Mouse (Mus musculus) kidney, postnatal 0 days (tissue): ENCODE data around the gene Tjp2. TPM values are rescaled to one million over a fixed set of nuclear protein-coding genes. Genes with fewer than 3 reads are reported as not detected.

Experiments used
- ATAC-seq: fragments of 200-750 bp; cut with Nextera tagmentation; replicated peaks from 2 replicates; pipeline ENCODE4 v1.8.0; 2017; ENCODE audit warnings: low read depth, moderate number of reproducible peaks, moderate TSS enrichment, moderate library complexity; ENCODE audit not compliant: low FRiP score
- DNase-seq: peaks from one replicate; pipeline ENCODE4 v3.0.0-alpha.2; 2016; ENCODE audit warnings: low spot score
- H3K27ac ChIP-seq: fragments of 300-500 bp; sonication (generic); 2 replicates; pipeline ENCODE4 v1.5.1; 2014; ENCODE audit warnings: mild to moderate bottlenecking
- H3K27me3 ChIP-seq: fragments of 300-500 bp; sonication (generic); 2 replicates; pipeline ENCODE4 v1.6.1; 2014; ENCODE audit warnings: low read length, mixed read lengths; ENCODE audit not compliant: insufficient read depth
- H3K36me3 ChIP-seq: fragments of 300-500 bp; sonication (generic); 2 replicates; pipeline ENCODE4 v1.6.1; 2014; ENCODE audit warnings: low read length, mixed read lengths; ENCODE audit not compliant: insufficient read depth
- H3K4me1 ChIP-seq: fragments of 300-500 bp; sonication (generic); replicated peaks from 2 replicates; pipeline ENCODE4 v1.6.1; 2014; ENCODE audit warnings: antibody characterized with exemption, low read length, mixed read lengths; ENCODE audit not compliant: insufficient read depth
- H3K4me2 ChIP-seq: fragments of 300-500 bp; sonication (generic); 2 replicates; pipeline ENCODE4 v1.6.1; 2014; ENCODE audit warnings: mild to moderate bottlenecking, low read length, moderate library complexity, mixed read lengths
- H3K4me3 ChIP-seq: fragments of 300-500 bp; sonication (generic); replicated peaks from 2 replicates; pipeline ENCODE4 v1.5.1; 2014; ENCODE audit warnings: low read depth, low read length
- H3K9ac ChIP-seq: fragments of 300-500 bp; sonication (generic); 2 replicates; pipeline ENCODE4 v1.6.1; 2014; ENCODE audit warnings: low read depth, low read length
- H3K9me3 ChIP-seq: fragments of 300-500 bp; sonication (generic); replicated peaks from 2 replicates; pipeline ENCODE4 v1.6.1; 2016; ENCODE audit warnings: low read length, inconsistent platforms, mixed read lengths
- CTCF ChIP-seq: IDR thresholded peaks from 2 replicates; pipeline ENCODE4 v1.5.1; 2016; ENCODE audit warnings: antibody characterized with exemption, low read depth, mild to moderate bottlenecking, moderate library complexity
- WGBS: fragments of 180-500 bp; shearing (Covaris S2); extraction: QIAGEN DNeasy Blood & Tissue Kit; methylation state at CpG from one replicate; pipeline ENCODE4 v1.1.7; 2014; 5-methylcytosine and 5-hydroxymethylcytosine counted together
- polyA plus RNA-seq: library from polyadenylated mRNA; unstranded; fragments of >200 nt; fragmentation: Nextera tagmentation; extraction: Ambion mirVana; gene quantifications from 2 replicates; pipeline ENCODE4 v1.2.1, GENCODE M21; 2015

Tjp2 gene
- polyA plus RNA-seq, 1 experiment from 2014 or later, result 24.9 TPM

DNA sequence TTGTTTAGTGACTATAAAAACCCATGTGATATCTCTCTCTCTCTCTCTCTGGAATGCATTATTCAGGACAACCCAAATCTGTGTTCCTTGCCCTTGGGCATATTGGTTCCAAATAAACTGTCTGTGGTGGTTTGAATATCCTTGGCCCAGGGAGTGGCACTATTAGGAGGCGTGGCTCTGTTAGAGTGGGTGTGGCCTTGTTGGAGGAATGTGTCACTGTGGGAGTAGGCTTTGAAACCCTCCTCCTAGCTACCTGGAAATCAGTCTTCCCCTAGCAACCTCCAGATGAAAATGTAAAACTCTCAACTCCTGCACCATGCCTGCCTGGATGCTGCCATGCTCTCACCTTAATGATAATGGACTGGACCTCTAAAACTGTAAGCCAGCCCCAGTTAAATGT is 16.9 kb downstream of the Tjp2 start:
- no peaks in the 10 kb centered on the region for H3K9me3 ChIP-seq
- no peaks in the 10 kb centered on the region for H3K36me3 ChIP-seq
- H3K9ac ChIP-seq, result no peak overlapping the region
- no peak for TF ChIP-seq CTCF
- H3K27ac ChIP-seq, result no peak overlapping the region
- 97% methylated on average over 1 of the region's 1 CpGs for WGBS
- H3K27me3 ChIP-seq, result no peaks in the 10 kb centered on the region
- no peak overlapping the region for H3K4me3 ChIP-seq
- no peaks in the 10 kb centered on the region for H3K4me1 ChIP-seq
- ATAC-seq, result no peak
- no peak overlapping the region for H3K4me2 ChIP-seq
- DNase-seq, result no peak

DNA sequence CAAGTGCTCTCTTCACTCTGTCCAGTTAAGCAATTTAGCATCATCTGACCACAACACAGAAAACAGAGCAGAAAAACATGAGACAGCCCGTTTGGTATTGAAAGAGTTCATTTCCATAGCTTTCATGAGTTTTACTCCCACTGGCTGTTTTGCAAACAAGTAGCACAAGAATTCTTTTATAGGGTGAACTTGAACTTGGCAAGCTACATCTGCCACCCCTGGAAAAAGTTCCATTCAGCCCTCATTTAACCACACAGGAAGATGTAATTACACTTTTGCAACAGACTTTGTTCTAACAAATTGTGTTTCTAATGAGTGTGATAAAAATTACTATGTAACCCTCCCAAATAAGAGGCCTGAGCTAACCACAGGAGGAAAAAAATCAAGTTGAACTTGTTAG is 19.8 kb downstream of the Tjp2 start:
- H3K9me3 ChIP-seq, result no peaks in the 10 kb centered on the region
- H3K9ac ChIP-seq, result no peak overlapping the region
- ATAC-seq (no peak), DNase-seq (no peak)
- H3K27me3 ChIP-seq, result no peaks in the 10 kb centered on the region
- no peak overlapping the region for H3K27ac ChIP-seq
- no peak overlapping the region for H3K4me2 ChIP-seq
- H3K4me1 ChIP-seq, result no peaks in the 10 kb centered on the region
- no peaks in the 10 kb centered on the region for H3K36me3 ChIP-seq
- 41% methylated on average over 1 of the region's 1 CpGs for WGBS
- no peak overlapping the region for H3K4me3 ChIP-seq
- no peak for TF ChIP-seq CTCF

DNA sequence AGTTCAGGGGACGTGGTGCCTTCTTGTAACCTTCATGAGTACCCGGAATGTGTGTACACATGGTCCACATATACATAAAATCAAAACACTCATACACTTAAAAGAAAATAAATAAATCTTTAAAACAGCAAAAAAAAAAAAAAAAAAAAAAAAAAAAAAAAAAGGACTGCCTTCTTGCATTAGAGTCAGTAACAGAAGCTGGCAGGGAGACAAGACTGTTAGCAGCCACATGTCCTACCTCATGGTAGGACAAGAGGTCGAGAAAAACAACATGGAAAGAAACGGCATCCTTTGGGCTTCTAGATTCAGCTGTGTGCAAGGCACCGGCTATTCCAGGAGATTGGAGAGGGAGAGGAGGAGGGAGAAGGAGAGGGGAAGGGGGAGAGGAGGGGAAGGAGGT is 23.0 kb downstream of the Tjp2 start:
- H3K27me3 ChIP-seq, result no peaks in the 10 kb centered on the region
- TF ChIP-seq CTCF, result no peak
- no peak for ATAC-seq
- 79% methylated on average over 5 of the region's 5 CpGs for WGBS
- H3K36me3 ChIP-seq, result no peaks in the 10 kb centered on the region
- no peak overlapping the region for H3K4me2 ChIP-seq
- H3K27ac ChIP-seq, result no peak overlapping the region
- H3K9ac ChIP-seq, result no peak overlapping the region
- H3K9me3 ChIP-seq, result no peaks in the 10 kb centered on the region
- no peak overlapping the region for H3K4me3 ChIP-seq
- no peak for DNase-seq
- no peaks in the 10 kb centered on the region for H3K4me1 ChIP-seq

DNA sequence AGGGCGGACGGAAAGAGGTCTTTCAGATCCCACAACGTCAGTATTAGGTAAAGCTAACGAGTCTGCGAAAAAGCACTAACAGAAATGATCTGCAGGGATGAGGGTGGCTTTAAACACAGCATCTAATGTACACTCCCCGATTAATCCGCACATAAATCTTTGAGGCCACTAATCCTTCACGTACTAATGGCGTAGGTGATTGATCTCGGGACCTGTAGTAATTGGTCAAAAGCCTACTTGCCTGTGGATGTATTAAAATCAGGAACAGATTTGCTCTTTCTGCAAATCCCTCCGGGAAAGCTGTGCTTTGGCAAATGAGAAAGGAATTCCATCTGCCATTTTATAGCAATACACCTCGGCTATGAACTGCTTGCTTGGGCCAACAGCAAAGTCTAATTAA is 24.3 kb downstream of the Tjp2 start:
- H3K9me3 ChIP-seq, result no peaks in the 10 kb centered on the region
- H3K27me3 ChIP-seq, result no peaks in the 10 kb centered on the region
- H3K4me3 ChIP-seq, result no peak overlapping the region
- H3K36me3 ChIP-seq, result no peaks in the 10 kb centered on the region
- H3K4me2 ChIP-seq, result no peak overlapping the region
- no peak for TF ChIP-seq CTCF
- no peak overlapping the region for H3K9ac ChIP-seq
- 54% methylated on average over 12 of the region's 12 CpGs for WGBS
- H3K4me1 ChIP-seq, result no peaks in the 10 kb centered on the region
- ATAC-seq (no peak), DNase-seq (no peak)
- no peak overlapping the region for H3K27ac ChIP-seq

DNA sequence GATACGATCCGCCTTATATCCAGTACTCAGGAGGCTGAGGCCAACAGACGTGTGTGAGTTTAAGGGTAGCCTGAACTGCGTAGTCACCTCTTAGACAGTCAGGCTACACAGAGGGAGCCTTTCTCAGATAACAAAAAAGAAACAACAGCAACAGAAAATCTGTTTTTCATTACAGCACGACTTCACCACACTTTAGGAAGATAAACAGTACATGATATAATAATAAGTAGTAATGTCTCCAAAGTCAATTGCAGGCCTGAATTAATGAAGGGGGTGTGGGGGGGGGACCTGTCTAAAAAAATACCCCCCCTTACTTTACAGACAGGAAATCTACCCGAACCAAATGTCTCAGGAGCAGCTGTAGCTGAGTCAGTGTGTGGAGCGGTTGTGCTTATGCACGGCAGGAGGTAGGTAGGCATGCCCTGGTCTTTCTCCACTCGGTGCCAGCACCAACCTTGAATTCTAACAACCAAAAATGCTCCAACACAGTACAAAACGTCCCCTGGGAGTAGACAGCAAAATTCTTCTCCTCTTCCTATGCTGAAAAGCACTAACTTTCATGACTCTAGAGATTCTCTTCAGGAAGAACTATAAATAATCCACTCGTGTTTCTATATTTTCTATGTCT is 26.0 kb downstream of the Tjp2 start:
- Histone ChIP-seq H3K4me1 (no peaks in the 10 kb centered on the region), H3K27ac (no peak overlapping the region), H3K4me3 (no peak overlapping the region), H3K4me2 (no peak overlapping the region), H3K27me3 (no peaks in the 10 kb centered on the region), H3K36me3 (no peaks in the 10 kb centered on the region), H3K9ac (no peak overlapping the region), H3K9me3 (no peaks in the 10 kb centered on the region)
- DNase-seq, result no peak
- no peak for TF ChIP-seq CTCF
- ATAC-seq, result no peak
- WGBS, result 70% methylated on average over 11 of the region's 11 CpGs

DNA sequence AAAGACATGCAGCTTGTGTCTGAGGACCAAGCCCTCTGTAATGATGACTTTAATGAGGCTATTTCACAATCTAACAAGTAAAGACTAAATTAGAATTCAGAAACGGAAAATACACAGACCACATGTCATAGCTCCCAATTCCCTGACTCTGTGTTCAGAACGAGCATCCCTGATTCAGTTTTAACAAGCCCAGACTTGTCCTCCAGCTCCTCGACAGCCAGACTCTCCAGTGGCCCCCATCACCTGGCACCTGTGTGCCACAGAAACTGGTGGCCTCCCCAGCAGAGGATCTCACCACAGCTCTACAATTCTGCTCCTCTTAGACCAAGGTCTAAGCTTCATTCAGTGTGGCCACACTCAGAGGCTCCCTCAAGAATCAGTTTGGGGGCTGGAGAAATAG is 27.5 kb downstream of the Tjp2 start:
- WGBS, result 67% methylated on average over 3 of the region's 3 CpGs
- no peaks in the 10 kb centered on the region for H3K9me3 ChIP-seq

DNA sequence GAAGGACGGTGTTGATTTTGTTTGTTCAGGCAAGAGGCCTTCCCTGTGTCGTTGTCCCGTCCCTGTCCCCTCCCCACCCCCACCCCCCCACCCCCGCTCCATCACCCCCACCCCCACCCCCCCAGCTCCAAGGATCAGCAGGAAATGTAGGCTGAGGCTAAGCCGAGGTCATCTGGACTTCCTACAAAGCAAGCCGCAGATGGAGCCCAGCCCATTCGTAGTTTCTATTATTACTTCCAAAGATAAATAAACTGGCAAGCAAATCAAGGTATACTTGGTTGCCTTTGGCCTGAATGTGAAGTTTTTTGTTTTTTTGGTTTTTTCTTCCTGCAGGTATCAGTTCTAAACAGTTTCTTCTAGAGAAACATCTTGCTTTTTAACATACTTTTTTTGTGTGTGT is 29.6 kb downstream of the Tjp2 start:
- Histone ChIP-seq H3K27ac (no peak overlapping the region), H3K4me3 (no peak overlapping the region), H3K4me2 (no peak overlapping the region), H3K4me1 (no peaks in the 10 kb centered on the region), H3K9me3 (no peaks in the 10 kb centered on the region), H3K36me3 (no peaks in the 10 kb centered on the region), H3K9ac (no peak overlapping the region), H3K27me3 (no peaks in the 10 kb centered on the region)
- DNase-seq (no peak), ATAC-seq (no peak)
- WGBS, result 50% methylated on average over 7 of the region's 7 CpGs
- no peak for TF ChIP-seq CTCF

More for the DNA sequence above, 27.5 kb downstream of the Tjp2 start:
- no peaks in the 10 kb centered on the region for H3K36me3 ChIP-seq
- no peaks in the 10 kb centered on the region for H3K4me1 ChIP-seq
- DNase-seq (no peak), ATAC-seq (no peak)
- H3K27ac ChIP-seq, result no peak overlapping the region
- H3K9ac ChIP-seq, result no peak overlapping the region
- no peak overlapping the region for H3K4me3 ChIP-seq
- no peak for TF ChIP-seq CTCF
- H3K4me2 ChIP-seq, result no peak overlapping the region
- no peaks in the 10 kb centered on the region for H3K27me3 ChIP-seq
